Mouse (Mus musculus) testis, adult 2 months (tissue): Measurements from ENCODE around the gene Gbp2b. TPM values are rescaled to one million over a fixed set of nuclear protein-coding genes. Genes with fewer than 3 reads are reported as not detected.

Experiments used
- H3K27ac ChIP-seq: fragments of 200-500 bp; 2 replicates; pipeline ENCODE4 v1.5.1; 2012; ENCODE audit warnings: low read depth, low read length; ENCODE audit not compliant: control insufficient read depth, insufficient read depth
- H3K27me3 ChIP-seq: fragments of 200-500 bp; 2 replicates; pipeline ENCODE4 v1.6.1; 2012; ENCODE audit warnings: mild to moderate bottlenecking, low read length, moderate library complexity; ENCODE audit not compliant: control insufficient read depth, insufficient read depth
- H3K36me3 ChIP-seq: fragments of 200-500 bp; 2 replicates; pipeline ENCODE4 v1.6.1; 2012; ENCODE audit warnings: mild to moderate bottlenecking, low read length; ENCODE audit not compliant: control insufficient read depth, insufficient read depth
- H3K4me1 ChIP-seq: fragments of 200-500 bp; 2 replicates; pipeline ENCODE4 v1.6.1; 2012; ENCODE audit warnings: low read length; ENCODE audit not compliant: control insufficient read depth, insufficient read depth
- H3K4me3 ChIP-seq: fragments of 200-500 bp; 2 replicates; pipeline ENCODE4 v1.5.1; 2012; ENCODE audit warnings: low read depth, mild to moderate bottlenecking, low read length, moderate library complexity, mixed read lengths; ENCODE audit not compliant: control insufficient read depth
- CTCF ChIP-seq: fragments of 200-500 bp; IDR thresholded peaks from 2 replicates; pipeline ENCODE4 v1.5.1; 2012; ENCODE audit warnings: low read depth, mild to moderate bottlenecking, inconsistent platforms, low read length, moderate library complexity; ENCODE audit not compliant: control insufficient read depth, insufficient read depth, insufficient replicate concordance
- POLR2A ChIP-seq: fragments of 200-500 bp; IDR thresholded peaks from 2 replicates; pipeline ENCODE4 v1.6.1; 2012; ENCODE audit warnings: low read depth, mild to moderate bottlenecking, inconsistent platforms, low read length, moderate library complexity; ENCODE audit not compliant: control insufficient read depth
- polyA plus RNA-seq: library from polyadenylated mRNA; depleted of rRNA; stranded (reverse); fragments of >200 nt; gene quantifications from 2 replicates; pipeline ENCODE4 v1.2.3, GENCODE M21; 2012

Gene Gbp2b
- polyA plus RNA-seq, 1 experiment: 0.06 TPM

DNA sequence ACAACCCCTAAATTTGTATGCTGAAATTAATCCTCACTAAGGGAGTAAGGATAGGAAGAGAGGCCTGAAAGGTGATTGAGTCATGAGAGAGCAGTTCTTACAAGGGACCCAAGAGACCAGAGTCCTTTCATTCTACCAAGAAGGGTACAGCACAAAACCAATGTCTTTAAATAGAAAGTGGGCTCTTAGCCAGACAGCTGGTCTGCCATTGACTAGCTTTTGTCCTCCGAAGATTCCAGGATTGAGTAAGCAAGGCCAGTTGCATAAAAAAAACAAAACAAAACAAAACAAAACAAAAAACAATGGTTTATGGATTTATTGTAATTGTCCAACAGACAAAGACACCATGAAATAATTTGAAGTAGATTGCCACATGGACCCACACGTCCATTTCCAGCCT, 5.8 kb upstream of the Gbp2b start:
- Histone ChIP-seq H3K4me1 (no peaks in the 10 kb centered on the region), H3K4me3 (no peak overlapping the region), H3K27me3 (no peaks in the 10 kb centered on the region), H3K27ac (no peak overlapping the region), H3K36me3 (no peaks in the 10 kb centered on the region)
- TF ChIP-seq CTCF: no peak
- no peak for TF ChIP-seq POLR2A

DNA sequence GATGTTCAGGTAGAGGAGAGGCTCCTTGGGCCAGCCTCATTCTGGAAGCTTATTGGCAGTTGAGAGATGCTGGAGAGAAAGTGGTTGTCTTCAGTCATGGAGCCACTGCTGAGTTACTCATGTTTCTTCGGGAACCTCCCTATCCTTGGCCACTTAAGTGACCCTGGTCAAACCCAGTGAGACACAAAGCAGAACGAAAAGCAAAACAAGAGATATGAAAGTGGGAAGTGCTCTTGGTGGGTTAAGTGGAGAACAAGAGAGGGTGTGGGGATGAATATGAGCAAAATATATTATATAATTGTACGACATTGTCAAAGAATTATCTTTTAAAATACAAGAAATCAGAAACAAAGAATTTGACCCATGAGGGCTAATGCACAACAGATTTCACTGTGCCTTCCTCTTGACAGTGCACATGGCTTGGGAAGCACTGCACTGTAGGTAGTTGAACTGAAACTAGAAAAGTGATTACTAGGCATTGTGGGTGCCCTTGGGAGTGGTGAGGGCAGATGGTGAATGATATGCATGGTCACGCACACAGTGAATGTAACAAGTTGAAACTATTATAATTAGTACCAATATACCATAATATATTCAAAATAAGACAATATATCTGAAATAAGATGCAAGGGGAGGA, 4.1 kb upstream of the Gbp2b start:
- Histone ChIP-seq H3K4me1 (no peaks in the 10 kb centered on the region), H3K36me3 (no peaks in the 10 kb centered on the region), H3K4me3 (no peak overlapping the region), H3K27me3 (no peaks in the 10 kb centered on the region), H3K27ac (no peak overlapping the region)
- no peak for TF ChIP-seq POLR2A
- no peak for TF ChIP-seq CTCF

DNA sequence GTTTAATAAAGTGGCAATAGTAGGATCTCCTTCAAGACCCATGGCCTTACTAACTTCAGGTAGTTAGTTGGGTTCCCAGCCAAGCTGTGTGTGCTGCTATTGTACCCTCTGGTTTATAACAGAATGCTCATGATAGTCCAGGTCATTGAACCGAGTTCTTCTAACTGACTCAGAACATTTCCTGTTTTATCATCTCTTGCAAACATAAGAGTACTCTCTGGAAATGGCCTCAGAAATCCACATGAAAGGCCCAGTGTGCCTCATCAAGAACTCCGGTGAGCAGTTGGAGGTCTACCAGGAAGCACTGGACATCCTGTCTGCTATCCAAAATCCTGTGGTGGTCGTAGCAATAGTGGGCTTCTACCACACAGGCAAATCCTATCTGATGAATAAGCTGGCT, 3.3 kb downstream of the Gbp2b start:
- no peaks in the 10 kb centered on the region for H3K4me1 ChIP-seq
- H3K27ac ChIP-seq: no peak overlapping the region
- no peak overlapping the region for H3K4me3 ChIP-seq
- no peaks in the 10 kb centered on the region for H3K36me3 ChIP-seq
- H3K27me3 ChIP-seq: no peaks in the 10 kb centered on the region
- TF ChIP-seq POLR2A: no peak
- no peak for TF ChIP-seq CTCF

DNA sequence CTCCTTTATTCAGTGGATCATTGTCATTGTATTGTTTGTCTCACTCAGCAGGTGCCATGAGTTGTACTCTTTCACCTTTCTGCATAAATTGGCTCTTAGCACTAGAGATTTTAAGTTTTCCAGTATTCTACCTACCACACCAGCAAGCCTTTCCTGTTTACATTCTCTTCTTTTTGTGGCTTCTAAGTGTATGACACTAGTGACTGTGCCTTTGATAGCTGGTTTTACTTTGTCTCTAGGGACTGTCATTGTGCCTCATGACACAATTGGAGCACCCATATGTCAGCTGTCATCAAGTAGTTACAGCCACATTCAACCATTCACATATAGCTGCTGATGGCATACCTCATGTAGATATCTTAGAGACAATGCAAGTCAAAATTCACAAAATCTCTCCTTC, 7.0 kb downstream of the Gbp2b start:
- no peaks in the 10 kb centered on the region for H3K36me3 ChIP-seq
- TF ChIP-seq POLR2A (no peak), CTCF (no peak)

DNA sequence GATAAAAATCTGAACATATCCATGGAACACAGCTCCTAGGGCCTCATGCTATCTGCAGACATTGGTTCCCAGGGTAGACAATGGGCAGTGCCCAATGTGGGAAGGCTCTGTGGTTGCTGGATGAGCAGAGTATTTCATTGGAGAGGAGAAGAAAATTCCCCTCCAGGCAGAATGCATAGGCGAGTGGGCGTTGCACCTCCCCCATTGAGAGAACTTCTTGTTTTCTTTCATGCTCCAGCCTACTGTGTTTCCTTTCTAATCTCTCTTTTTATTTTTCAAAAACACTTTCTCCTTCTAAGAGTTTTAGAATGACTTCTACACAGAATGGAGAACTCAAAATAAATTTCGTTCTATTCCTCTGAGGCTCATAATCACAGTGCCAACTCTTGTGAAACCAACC, 24.0 kb downstream of the Gbp2b start:
- Histone ChIP-seq H3K36me3 (no peaks in the 10 kb centered on the region), H3K4me1 (no peaks in the 10 kb centered on the region), H3K27me3 (no peaks in the 10 kb centered on the region), H3K27ac (no peak overlapping the region), H3K4me3 (no peak overlapping the region)
- TF ChIP-seq CTCF: no peak
- TF ChIP-seq POLR2A: no peak

More for the DNA sequence above, 7.0 kb downstream of the Gbp2b start:
- Histone ChIP-seq H3K27me3 (no peaks in the 10 kb centered on the region), H3K27ac (no peak overlapping the region), H3K4me1 (no peaks in the 10 kb centered on the region), H3K4me3 (no peak overlapping the region)

DNA sequence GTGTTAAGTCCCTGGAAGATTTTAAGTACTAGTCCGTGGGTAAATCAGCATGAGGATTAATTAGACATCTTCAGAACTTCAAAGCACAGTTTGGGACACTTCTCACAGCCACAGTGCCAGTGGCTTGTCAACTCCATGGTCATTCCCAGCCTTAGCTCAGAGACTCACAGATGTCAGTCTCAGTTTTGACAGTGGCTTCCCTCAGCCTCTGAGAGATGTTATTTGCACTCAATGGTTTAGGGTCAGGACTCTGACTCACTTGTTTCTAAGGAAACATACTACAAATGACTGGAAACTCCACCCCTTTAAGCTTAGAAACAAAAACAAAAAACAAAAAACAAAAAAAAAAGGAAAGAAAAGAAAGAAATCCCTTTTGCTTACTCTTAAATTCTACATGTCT, 25.0 kb downstream of the Gbp2b start:
- Histone ChIP-seq H3K4me1 (no peaks in the 10 kb centered on the region), H3K4me3 (no peak overlapping the region), H3K36me3 (no peaks in the 10 kb centered on the region), H3K27ac (no peak overlapping the region), H3K27me3 (no peaks in the 10 kb centered on the region)
- TF ChIP-seq POLR2A (no peak), CTCF (no peak)

DNA sequence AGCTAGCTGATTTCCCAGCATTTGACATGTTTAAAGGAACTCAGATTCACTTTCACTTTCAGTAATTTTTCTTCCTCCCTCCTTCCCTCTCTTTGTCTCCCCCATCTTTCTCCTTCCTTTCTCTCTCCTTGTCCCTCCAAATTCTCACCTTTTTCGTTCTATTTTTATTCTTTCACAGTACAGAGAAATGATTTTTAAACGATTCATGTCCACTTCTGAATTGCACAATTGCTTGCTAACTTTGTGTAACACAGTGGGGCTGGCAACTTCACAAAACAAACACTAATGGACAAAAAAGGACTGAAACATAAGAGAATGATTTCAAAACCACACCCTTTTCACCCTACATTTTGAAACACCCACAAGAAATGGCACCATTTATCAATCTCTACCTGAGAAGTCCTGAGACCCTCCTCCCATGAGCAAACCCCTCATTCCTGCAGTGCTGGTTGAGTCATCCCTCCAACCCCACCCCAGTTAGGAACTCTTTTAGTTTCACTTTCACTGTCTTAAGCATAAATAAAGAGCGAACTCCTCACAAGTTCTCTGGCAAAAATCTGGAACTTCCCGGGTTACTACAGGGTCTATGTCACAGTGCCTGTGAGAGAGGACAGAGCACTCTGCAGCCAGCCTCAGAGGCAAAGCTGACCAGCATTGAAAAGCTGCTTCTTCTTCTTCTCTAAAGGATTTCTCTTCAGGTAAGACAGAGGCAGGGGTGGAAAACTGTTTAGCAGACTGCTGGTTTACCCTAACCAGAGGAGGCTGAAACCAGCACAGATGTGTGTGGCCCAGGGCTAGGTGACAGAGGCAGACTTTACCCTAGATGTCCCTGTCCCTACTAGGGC, 25.7 kb downstream of the Gbp2b start, which contains the start of gene Gbp2:
Gbp2 (plus strand) TSS at position 492 of the 845 bp plus-strand sequence.
- H3K27ac ChIP-seq: peak within 1 kb of the TSS; percentile 72
- H3K4me1 ChIP-seq: no peaks in the 10 kb centered on the region
- H3K27me3 ChIP-seq: no peaks in the 10 kb centered on the region
- no peak for TF ChIP-seq POLR2A
- H3K4me3 ChIP-seq: peak within 1 kb of the TSS; percentile 54
- no peaks in the 10 kb centered on the region for H3K36me3 ChIP-seq
